ENCODE assay signal across 15 mouse cellular contexts in the genomic region with DNA sequence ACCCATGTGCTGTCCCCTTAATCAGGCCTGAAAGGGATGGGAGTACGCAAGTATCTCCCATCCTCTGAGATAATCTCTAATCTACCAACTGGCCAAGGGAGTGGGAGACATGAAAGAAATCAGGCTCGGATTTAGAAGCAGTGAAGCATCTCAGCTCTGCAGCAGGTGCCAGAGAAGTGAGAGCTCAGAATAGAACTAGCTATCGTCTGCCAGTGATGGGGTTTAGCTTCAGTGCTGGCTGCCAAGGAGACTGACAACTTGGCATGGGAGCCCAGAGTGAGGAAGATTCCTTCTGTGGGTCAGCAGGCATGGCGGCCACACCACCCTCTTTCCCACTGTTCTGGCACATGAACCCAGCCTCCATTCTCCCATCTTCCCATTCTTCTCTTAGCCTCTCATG. TPM values are rescaled to one million over a fixed set of nuclear protein-coding genes. Genes with fewer than 3 reads are reported as not detected.
A peak's percentile ranks its signal among the peaks of the same experiment; 100 is the strongest.
DNase-seq lines count a peak whose midpoint lies in the region; ATAC-seq lines count a peak whose summit lies in the region.
"Had no signal": no experiment of that assay in that cellular context is flagged by ENCODE, and none has a peak within 500 bp of the region (broad histone marks: within the 10 kb centered on the region; RNA-seq: fewer than 3 reads in every experiment).

No protein-coding gene starts in this region.

- no peak overlapping the region for H3K4me3 ChIP-seq in neural tube, embryonic 15.5 days (replicated peaks)
- H3K4me3 ChIP-seq: embryonic facial prominence, embryonic 13.5 days; hindbrain, embryonic 13.5 days; myocyte had no signal

- no peak for ATAC-seq in neural tube, embryonic 15.5 days (ENCODE audit: low FRiP score)

- no peaks in the 10 kb centered on the region for H3K27me3 ChIP-seq in neural tube, embryonic 15.5 days (replicated peaks)
- H3K27me3 ChIP-seq: embryonic facial prominence, embryonic 13.5 days; hindbrain, embryonic 13.5 days had no signal

- peak; percentile 7 for DNase-seq in neural tube, embryonic 10.5 days (ENCODE audit: extremely low spot score, low spot score)
- peak; percentile 50 to 76 for DNase-seq in frontal cortex, postnatal 36 days (ENCODE audit: low spot score in 2 of 2)
- peak; percentile 23 to 72 for DNase-seq in left cerebral cortex, adult 9 months (ENCODE audit: low spot score in 2 of 2)
- no peak for DNase-seq in adrenal gland, postnatal 25 days
- no peak for DNase-seq in c-Kit-positive CD71-positive TER-119-positive erythroid progenitor cells, embryonic 14.5 days (ENCODE audit: low spot score)
- DNase-seq in urinary bladder, postnatal 36 days (ENCODE audit: low spot score in 2 of 2) = no peak
- DNase-seq: adrenal gland, postnatal 36 days had no signal

- no peak overlapping the region for H3K9ac ChIP-seq in neural tube, embryonic 15.5 days (replicated peaks)
- H3K9ac ChIP-seq: embryonic facial prominence, embryonic 13.5 days; hindbrain, embryonic 13.5 days had no signal

- no peak overlapping the region for H3K4me2 ChIP-seq in neural tube, embryonic 15.5 days
- H3K4me2 ChIP-seq: embryonic facial prominence, embryonic 13.5 days; hindbrain, embryonic 13.5 days had no signal

- H3K36me3 ChIP-seq in neural tube, embryonic 15.5 days = no peaks in the 10 kb centered on the region
- H3K36me3 ChIP-seq: embryonic facial prominence, embryonic 13.5 days; hindbrain, embryonic 13.5 days had no signal

- 87% methylated on average over 4 of the region's 4 CpGs for WGBS in neural tube, embryonic 15.5 days

- H3K4me1 ChIP-seq in neural tube, embryonic 15.5 days = peaks cover 16% of the 10 kb centered on the region
- H3K4me1 ChIP-seq: embryonic facial prominence, embryonic 13.5 days had no signal

- no peaks in the 10 kb centered on the region for H3K9me3 ChIP-seq in neural tube, embryonic 15.5 days (replicated peaks)
- H3K9me3 ChIP-seq: embryonic facial prominence, embryonic 13.5 days; hindbrain, embryonic 13.5 days had no signal

- H3K27ac ChIP-seq in neural tube, embryonic 15.5 days (replicated peaks) = no peak overlapping the region
- H3K27ac ChIP-seq: embryonic facial prominence, embryonic 13.5 days had no signal

RNA-seq across cellular contexts. Expression of gene Capn13, which starts 8.9 kb away (rescaled TPM):
- 0.18 and 0.24 TPM in 2 replicates for polyA plus RNA-seq in neural tube, embryonic 15.5 days (2015; fragmentation: Nextera tagmentation; extraction: Ambion mirVana)
- total RNA-seq in adrenal gland, postnatal 25 days (2021) = not detected in 2 replicates
- total RNA-seq: adrenal gland, postnatal 36 days; layer of hippocampus, adult 18-20 months; MEL had no signal
- polyA plus RNA-seq: embryonic facial prominence, embryonic 13.5 days; hindbrain, embryonic 13.5 days; lung, embryonic 16.5 days; myocyte; spleen, adult 2 months had no signal

Comparison
In these comparisons a context has a peak if more than half of its experiments do, and no peak if none do; other contexts are left out.
1. DNase-seq: peak in neural tube, embryonic 10.5 days (single experiment), frontal cortex, postnatal 36 days (2 of 2) and left cerebral cortex, adult 9 months (2 of 2); none in adrenal gland, postnatal 25 days (single experiment), c-Kit-positive CD71-positive TER-119-positive erythroid progenitor cells, embryonic 14.5 days (single experiment) and urinary bladder, postnatal 36 days (0 of 2).